ENCODE assay signal across 16 mouse cellular contexts in genomic region chr1:175699796-175700195, GRCm38 (mm10). TPM values are rescaled to one million over a fixed set of nuclear protein-coding genes. Genes with fewer than 3 reads are reported as not detected.
A peak's percentile ranks its signal among the peaks of the same experiment; 100 is the strongest.
DNase-seq lines count a peak whose midpoint lies in the region; ATAC-seq and TF ChIP-seq lines count a peak whose summit lies in the region.
"Had no signal": no experiment of that assay in that cellular context is flagged by ENCODE, and none has a peak within 500 bp of the region (broad histone marks: within the 10 kb centered on the region; RNA-seq: fewer than 3 reads in every experiment).

No protein-coding gene starts in this region.

- H3K4me2 ChIP-seq in liver, embryonic 13.5 days: no peak overlapping the region
- H3K4me2 ChIP-seq in liver, embryonic 12.5 days: no peak overlapping the region
- no peak overlapping the region for H3K4me2 ChIP-seq in intestine, postnatal 0 days (replicated peaks; ENCODE audit: low read depth)
- H3K4me2 ChIP-seq in hindbrain, embryonic 12.5 days (replicated peaks): no peak overlapping the region

- ATAC-seq in liver, embryonic 13.5 days (ENCODE audit: low read depth): 0 out of 2 replicates have a peak, but pooled peaks have one; percentile 43
- no peak for ATAC-seq in liver, embryonic 12.5 days
- 0 out of 2 replicates have a peak, but pooled peaks have one; percentile 19 for ATAC-seq in intestine, postnatal 0 days
- no peak for ATAC-seq in hindbrain, embryonic 12.5 days (ENCODE audit: low FRiP score)

- H3K27me3 ChIP-seq in liver, embryonic 13.5 days: no peaks in the 10 kb centered on the region
- no peaks in the 10 kb centered on the region for H3K27me3 ChIP-seq in liver, embryonic 12.5 days (replicated peaks)
- H3K27me3 ChIP-seq in C2C12 (ENCODE audit: control insufficient read depth, insufficient read depth, insufficient read length) (no peaks in the 10 kb centered on the region), MEL (ENCODE audit: control insufficient read depth in 1 of 2, insufficient read depth in 2 of 2, low read length in 2 of 2) (no peaks in the 10 kb centered on the region)
- no peaks in the 10 kb centered on the region for H3K27me3 ChIP-seq in intestine, postnatal 0 days (replicated peaks; ENCODE audit: control insufficient read depth, insufficient read depth, low read length)
- H3K27me3 ChIP-seq in hindbrain, embryonic 12.5 days: no peaks in the 10 kb centered on the region

- H3K79me2 ChIP-seq in C2C12 (ENCODE audit: control insufficient read depth, insufficient read depth) (no peaks in the 10 kb centered on the region), MEL (ENCODE audit: control insufficient read depth, insufficient read depth, low read length, poor library complexity) (no peaks in the 10 kb centered on the region)

- H3K36me3 ChIP-seq in liver, embryonic 13.5 days: no peaks in the 10 kb centered on the region
- no peaks in the 10 kb centered on the region for H3K36me3 ChIP-seq in liver, embryonic 12.5 days
- no peaks in the 10 kb centered on the region for H3K36me3 ChIP-seq in C2C12 (ENCODE audit: control insufficient read depth, insufficient read depth)
- no peaks in the 10 kb centered on the region for H3K36me3 ChIP-seq in MEL (ENCODE audit: control insufficient read depth in 1 of 2, insufficient read depth in 2 of 2, low read length in 2 of 2)
- no peaks in the 10 kb centered on the region for H3K36me3 ChIP-seq in intestine, postnatal 0 days (ENCODE audit: control insufficient read depth, insufficient read depth)
- H3K36me3 ChIP-seq in hindbrain, embryonic 12.5 days: no peaks in the 10 kb centered on the region

- TF ChIP-seq POLR2A in MEL (IDR thresholded peaks at IDR 0.05; ENCODE audit: control insufficient read depth in 1 of 2, insufficient read depth in 1 of 2, low read depth in 1 of 2, low read length in 2 of 2, poor library complexity in 1 of 2): no peak

- H3K79me3 ChIP-seq in C2C12 (ENCODE audit: low read depth): no peaks in the 10 kb centered on the region

- no peaks in the 10 kb centered on the region for H3K4me1 ChIP-seq in liver, embryonic 13.5 days (replicated peaks)
- H3K4me1 ChIP-seq in liver, embryonic 12.5 days: no peaks in the 10 kb centered on the region
- H3K4me1 ChIP-seq in MEL (ENCODE audit: control insufficient read depth in 1 of 2, insufficient read depth in 2 of 2, low read length in 2 of 2): no peaks in the 10 kb centered on the region
- H3K4me1 ChIP-seq in intestine, postnatal 0 days (replicated peaks; ENCODE audit: control insufficient read depth, insufficient read depth, low read length): no peaks in the 10 kb centered on the region
- H3K4me1 ChIP-seq in hindbrain, embryonic 12.5 days: no peaks in the 10 kb centered on the region

- no peak for DNase-seq in liver, embryonic 13.5 days
- DNase-seq in MEL (ENCODE audit: low read depth, low spot score): peak; percentile 64
- no peak for DNase-seq in heart, adult 9 months (ENCODE audit: low spot score in 2 of 2)
- DNase-seq in retina, embryonic 14.5 days (ENCODE audit: low spot score): no peak
- DNase-seq: cerebellum, postnatal 14 days; gastrocnemius, adult 2 months; kidney, adult 11 months; retina, postnatal 1 day had no signal

- WGBS in liver, embryonic 13.5 days (ENCODE audit: insufficient replicate concordance): 14% methylated on average over 4 of the region's 4 CpGs
- WGBS in liver, embryonic 12.5 days (ENCODE audit: insufficient replicate concordance): 20% methylated on average over 4 of the region's 4 CpGs
- 26% methylated on average over 4 of the region's 4 CpGs for WGBS in intestine, postnatal 0 days
- 37% methylated on average over 4 of the region's 4 CpGs for WGBS in hindbrain, embryonic 12.5 days

- TF ChIP-seq EP300 in MEL (IDR thresholded peaks at IDR 0.05; ENCODE audit: low read depth in 1 of 2, low read length in 2 of 2): no peak

- TF ChIP-seq CTCF in C2C12 (IDR thresholded peaks at IDR 0.05; ENCODE audit: control insufficient read depth, insufficient read depth, insufficient read length) (no peak), MEL (IDR thresholded peaks at IDR 0.05 in 2 of 3, conservative IDR thresholded peaks at IDR 0.05 in 1 of 3; ENCODE audit: control insufficient read depth in 1 of 3, insufficient read depth in 1 of 3, low read depth in 2 of 3, low read length in 3 of 3, poor library complexity in 1 of 3, severe bottlenecking in 1 of 3) (no peak)
- TF ChIP-seq CTCF in intestine, postnatal 0 days (IDR thresholded peaks at IDR 0.05; ENCODE audit: low read depth): no peak

- no peak overlapping the region for H3K27ac ChIP-seq in liver, embryonic 13.5 days
- no peak overlapping the region for H3K27ac ChIP-seq in liver, embryonic 12.5 days
- no peak overlapping the region for H3K27ac ChIP-seq in MEL (ENCODE audit: control insufficient read depth, low read depth, low read length)
- no peak overlapping the region for H3K27ac ChIP-seq in intestine, postnatal 0 days (ENCODE audit: low read depth, low read length)
- no peak overlapping the region for H3K27ac ChIP-seq in hindbrain, embryonic 12.5 days
- H3K27ac ChIP-seq: gastrocnemius, adult 2 months had no signal

- no peak for TF ChIP-seq RAD21 in MEL (IDR thresholded peaks at IDR 0.05; ENCODE audit: low read depth, low read length)

- no peak overlapping the region for H3K9ac ChIP-seq in liver, embryonic 13.5 days
- no peak overlapping the region for H3K9ac ChIP-seq in liver, embryonic 12.5 days
- H3K9ac ChIP-seq in MEL (ENCODE audit: control insufficient read depth, low read depth, low read length, poor library complexity, severe bottlenecking): no peak overlapping the region
- H3K9ac ChIP-seq in intestine, postnatal 0 days (ENCODE audit: low read depth, low read length): no peak overlapping the region
- H3K9ac ChIP-seq in hindbrain, embryonic 12.5 days: no peak overlapping the region

- H3K4me3 ChIP-seq in liver, embryonic 13.5 days (replicated peaks): no peak overlapping the region
- H3K4me3 ChIP-seq in liver, embryonic 12.5 days: no peak overlapping the region
- no peak overlapping the region for H3K4me3 ChIP-seq in C2C12 (ENCODE audit: insufficient read depth, poor library complexity, severe bottlenecking)
- H3K4me3 ChIP-seq in MEL (ENCODE audit: control insufficient read depth in 1 of 2, insufficient read depth in 1 of 2, low read depth in 2 of 2, low read length in 2 of 2): peak overlapping the region in 1 of 2 experiments; percentile 47; a peak in 2 of 4 replicates
- H3K4me3 ChIP-seq in intestine, postnatal 0 days (ENCODE audit: low read depth, low read length): no peak overlapping the region
- no peak overlapping the region for H3K4me3 ChIP-seq in hindbrain, embryonic 12.5 days
- H3K4me3 ChIP-seq: erythroblast, embryonic 14.5 days; gastrocnemius, adult 2 months had no signal

- no peak overlapping the region for H3ac ChIP-seq in C2C12 (ENCODE audit: control insufficient read depth, insufficient read length, low read depth)

- no peaks in the 10 kb centered on the region for H3K9me3 ChIP-seq in liver, embryonic 13.5 days (replicated peaks)
- no peaks in the 10 kb centered on the region for H3K9me3 ChIP-seq in liver, embryonic 12.5 days (replicated peaks)
- no peaks in the 10 kb centered on the region for H3K9me3 ChIP-seq in MEL (replicated peaks; ENCODE audit: insufficient read depth, low read length)
- H3K9me3 ChIP-seq in intestine, postnatal 0 days (ENCODE audit: control insufficient read depth): no peaks in the 10 kb centered on the region
- H3K9me3 ChIP-seq in hindbrain, embryonic 12.5 days (replicated peaks): no peaks in the 10 kb centered on the region

TF ChIP-seq in C2C12, 6 proteins besides CTCF, POLR2A, EP300 and RAD21:
- TF ChIP-seq FOSL1 (IDR thresholded peaks at IDR 0.05; ENCODE audit: insufficient read depth, low read length, poor library complexity, severe bottlenecking) (no peak), USF1 (IDR thresholded peaks at IDR 0.05; ENCODE audit: low read depth) (peak; percentile 34)

TF ChIP-seq in MEL, 35 proteins besides CTCF, POLR2A, EP300 and RAD21 (continues in another document):
- peak; percentile 38 to 76; a peak in 3 of 4 replicates for TF ChIP-seq USF2 (IDR thresholded peaks at IDR 0.05; ENCODE audit: borderline replicate concordance in 1 of 2, insufficient read depth in 1 of 2, low read depth in 1 of 2, low read length in 2 of 2)
- no peak for TF ChIP-seq JUND (IDR thresholded peaks at IDR 0.05; ENCODE audit: low read depth, low read length)
- TF ChIP-seq MAZ (IDR thresholded peaks at IDR 0.05; ENCODE audit: low read depth, low read length): no peak
- TF ChIP-seq ZNF384 (IDR thresholded peaks at IDR 0.05; ENCODE audit: low read depth, low read length): no peak

RNA-seq across cellular contexts. Expression of gene Wdr64, which starts 1.4 kb away (rescaled TPM):
- not detected in 2 replicates for polyA plus RNA-seq in liver, embryonic 13.5 days (2015; fragmentation: Nextera tagmentation; extraction: Ambion mirVana)
- not detected in 2 replicates for polyA plus RNA-seq in liver, embryonic 12.5 days (2016; fragmentation: Nextera tagmentation; extraction: Ambion mirVana)
- polyA plus RNA-seq in C2C12 (2012; fragmentation: generic; extraction: Trizol) (not detected), MEL (2012; ENCODE audit: insufficient read depth in 1 of 2, insufficient read length in 2 of 2, low read depth in 1 of 2, low replicate concordance in 2 of 2, missing spikeins in 1 of 2) (under 1 TPM in 1 of 2 experiments, not detected in 1; 0.31 TPM)
- total RNA-seq in MEL (2012; rRNA removed): 0.10 TPM in 1 of 2 replicates, not detected in the other
- polyA plus RNA-seq in intestine, postnatal 0 days (2015; fragmentation: Nextera tagmentation; extraction: Ambion mirVana): not detected in 2 replicates
- polyA plus RNA-seq in hindbrain, embryonic 12.5 days (2016; fragmentation: Nextera tagmentation; extraction: Ambion mirVana): not detected in 2 replicates
- total RNA-seq: gastrocnemius, adult 2 months had no signal
- polyA plus RNA-seq: erythroblast, embryonic 14.5 days; heart, embryonic 16.5 days; lung, embryonic 16.5 days; stomach, embryonic 14.5 days had no signal

RNA-seq across cellular contexts. Expression of gene Chml, which starts 7.1 kb away (rescaled TPM):
- polyA plus RNA-seq in liver, embryonic 13.5 days (2015; fragmentation: Nextera tagmentation; extraction: Ambion mirVana): 0.62 and 1.1 TPM in 2 replicates
- 1.6 TPM in 2 replicates for polyA plus RNA-seq in liver, embryonic 12.5 days (2016; fragmentation: Nextera tagmentation; extraction: Ambion mirVana)
- 1.2 TPM for polyA plus RNA-seq in C2C12 (2012; fragmentation: generic; extraction: Trizol)
- total RNA-seq in MEL (2012; rRNA removed): 3.5 and 4.4 TPM in 2 replicates
- 10 to 100 TPM in 1 of 2 experiments, not detected in 1; 16.0 TPM for polyA plus RNA-seq in MEL (2012; ENCODE audit: insufficient read depth in 1 of 2, insufficient read length in 2 of 2, low read depth in 1 of 2, low replicate concordance in 2 of 2, missing spikeins in 1 of 2)
- polyA plus RNA-seq in intestine, postnatal 0 days (2015; fragmentation: Nextera tagmentation; extraction: Ambion mirVana): 1.6 TPM in 2 replicates
- polyA plus RNA-seq in hindbrain, embryonic 12.5 days (2016; fragmentation: Nextera tagmentation; extraction: Ambion mirVana): 5.9 and 6.0 TPM in 2 replicates

RNA-seq across cellular contexts. Expression of gene Opn3, which starts 7.2 kb away (rescaled TPM):
- polyA plus RNA-seq in liver, embryonic 13.5 days (2015; fragmentation: Nextera tagmentation; extraction: Ambion mirVana): 1.5 and 1.9 TPM in 2 replicates
- 2.5 and 3.1 TPM in 2 replicates for polyA plus RNA-seq in liver, embryonic 12.5 days (2016; fragmentation: Nextera tagmentation; extraction: Ambion mirVana)
- polyA plus RNA-seq in C2C12 (2012; fragmentation: generic; extraction: Trizol) (3.1 TPM), MEL (2012; ENCODE audit: insufficient read depth in 1 of 2, insufficient read length in 2 of 2, low read depth in 1 of 2, low replicate concordance in 2 of 2, missing spikeins in 1 of 2) (1 to 10 TPM in 1 of 2 experiments, not detected in 1; 2.2 TPM)
- total RNA-seq in MEL (2012; rRNA removed): 0.39 and 0.50 TPM in 2 replicates
- polyA plus RNA-seq in intestine, postnatal 0 days (2015; fragmentation: Nextera tagmentation; extraction: Ambion mirVana): 4.1 and 4.5 TPM in 2 replicates
- polyA plus RNA-seq in hindbrain, embryonic 12.5 days (2016; fragmentation: Nextera tagmentation; extraction: Ambion mirVana): 8.6 and 10.3 TPM in 2 replicates
- polyA plus RNA-seq: erythroblast, embryonic 14.5 days had no signal

Comparison
In these comparisons a context has a peak if more than half of its experiments do, and no peak if none do; other contexts are left out.
1. ATAC-seq: peak in liver, embryonic 13.5 days (single experiment) and intestine, postnatal 0 days (single experiment); none in liver, embryonic 12.5 days (single experiment) and hindbrain, embryonic 12.5 days (single experiment).